14 mouse cellular contexts compared by ENCODE assay signal in the genomic region with DNA sequence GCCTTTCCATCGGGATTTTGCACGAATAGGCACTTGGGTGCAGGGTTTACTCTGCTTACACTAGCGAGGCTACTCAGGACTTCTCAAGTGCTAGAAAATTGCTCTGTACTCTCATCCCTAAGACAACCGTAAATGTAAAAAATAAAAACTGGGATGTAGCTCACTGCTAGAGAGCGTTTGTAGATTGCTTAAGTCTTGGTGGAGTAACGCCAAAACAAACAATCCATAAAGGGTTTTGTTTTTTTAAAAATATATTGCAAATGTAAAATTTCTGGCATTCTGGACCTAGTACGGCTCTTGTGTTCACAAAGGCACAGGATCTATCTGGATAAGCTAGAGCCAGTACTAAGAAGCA. TPM values are rescaled to one million over a fixed set of nuclear protein-coding genes. Genes with fewer than 3 reads are reported as not detected.
DNase-seq lines count a peak whose midpoint lies in the region; ATAC-seq and TF ChIP-seq lines count a peak whose summit lies in the region.
"Had no signal": no experiment of that assay in that cellular context is flagged by ENCODE, and none has a peak within 500 bp of the region (broad histone marks: within the 10 kb centered on the region; RNA-seq: fewer than 3 reads in every experiment).

No protein-coding gene starts in this region.

- H3K9me3 ChIP-seq in intestine, embryonic 16.5 days (ENCODE audit: control insufficient read depth, low read length): no peaks in the 10 kb centered on the region
- no peaks in the 10 kb centered on the region for H3K9me3 ChIP-seq in intestine, embryonic 15.5 days
- H3K9me3 ChIP-seq in megakaryocyte, embryonic 14.5 days: no peaks in the 10 kb centered on the region
- H3K9me3 ChIP-seq in intestine, postnatal 0 days (ENCODE audit: control insufficient read depth): no peaks in the 10 kb centered on the region
- no peaks in the 10 kb centered on the region for H3K9me3 ChIP-seq in stomach, embryonic 16.5 days (replicated peaks; ENCODE audit: control insufficient read depth, low read length)
- H3K9me3 ChIP-seq: stomach, embryonic 15.5 days had no signal

- ATAC-seq in intestine, embryonic 16.5 days: 0 out of 2 replicates have a peak, but pooled peaks have one; percentile 13
- ATAC-seq in intestine, embryonic 15.5 days: no peak
- no peak for ATAC-seq in megakaryocyte, adult 5-6 weeks (ENCODE audit: poor library complexity, severe bottlenecking)
- no peak for ATAC-seq in intestine, postnatal 0 days
- no peak for ATAC-seq in stomach, embryonic 16.5 days (ENCODE audit: insufficient read depth, low FRiP score)

- peak overlapping the region; percentile 64 for H3K4me2 ChIP-seq in intestine, embryonic 16.5 days (ENCODE audit: low read depth, low read length)
- H3K4me2 ChIP-seq in intestine, embryonic 15.5 days (replicated peaks): no peak overlapping the region
- peak overlapping the region; percentile 62; the same call in 1 of the 2 replicates for H3K4me2 ChIP-seq in intestine, postnatal 0 days (replicated peaks; ENCODE audit: low read depth)
- H3K4me2 ChIP-seq in stomach, embryonic 16.5 days (ENCODE audit: low read depth, low read length): peak overlapping the region; percentile 49; the same call in 1 of the 2 replicates

- H3K4me1 ChIP-seq in intestine, embryonic 16.5 days (ENCODE audit: control insufficient read depth, insufficient read depth, low read length): no peaks in the 10 kb centered on the region; the same call in 1 of the 2 replicates
- H3K4me1 ChIP-seq in intestine, embryonic 15.5 days (replicated peaks): 0 out of 2 replicates have a peak, but pooled peaks cover 6% of the 10 kb centered on the region
- peaks cover 8% of the 10 kb centered on the region for H3K4me1 ChIP-seq in megakaryocyte, embryonic 14.5 days
- H3K4me1 ChIP-seq in intestine, postnatal 0 days (replicated peaks; ENCODE audit: control insufficient read depth, insufficient read depth, low read length): no peaks in the 10 kb centered on the region
- H3K4me1 ChIP-seq in stomach, embryonic 16.5 days (ENCODE audit: control insufficient read depth, insufficient read depth, low read length): peaks cover 3% of the 10 kb centered on the region
- H3K4me1 ChIP-seq: stomach, embryonic 15.5 days had no signal

- H3K4me3 ChIP-seq in intestine, embryonic 16.5 days (ENCODE audit: low read length): no peak overlapping the region
- no peak overlapping the region for H3K4me3 ChIP-seq in intestine, embryonic 15.5 days (replicated peaks)
- peak overlapping the region; percentile 92 for H3K4me3 ChIP-seq in megakaryocyte, embryonic 14.5 days (replicated peaks)
- no peak overlapping the region; the same call in 1 of the 2 replicates for H3K4me3 ChIP-seq in intestine, postnatal 0 days (ENCODE audit: low read depth, low read length)
- no peak overlapping the region for H3K4me3 ChIP-seq in stomach, embryonic 16.5 days (replicated peaks; ENCODE audit: low read length)

- TF ChIP-seq CTCF in intestine, postnatal 0 days (IDR thresholded peaks at IDR 0.05; ENCODE audit: low read depth): no peak

- 69% methylated on average over 7 of the region's 7 CpGs for WGBS in intestine, embryonic 16.5 days
- 71% methylated on average over 7 of the region's 7 CpGs for WGBS in intestine, embryonic 15.5 days
- WGBS in intestine, postnatal 0 days: 59% methylated on average over 7 of the region's 7 CpGs
- WGBS in stomach, embryonic 16.5 days: 56% methylated on average over 7 of the region's 7 CpGs

- no peak overlapping the region for H3K27ac ChIP-seq in intestine, embryonic 16.5 days (ENCODE audit: low read length)
- no peak overlapping the region for H3K27ac ChIP-seq in intestine, embryonic 15.5 days
- no peak overlapping the region for H3K27ac ChIP-seq in intestine, postnatal 0 days (ENCODE audit: low read depth, low read length)
- H3K27ac ChIP-seq in stomach, embryonic 16.5 days (ENCODE audit: low read length): no peak overlapping the region
- H3K27ac ChIP-seq: stomach, embryonic 15.5 days had no signal

- DNase-seq in right cerebral cortex, postnatal 14 days: no peak
- DNase-seq in thymus, adult 18-20 months: no peak
- DNase-seq: adrenal gland, adult 2 months; left cerebral cortex, postnatal 4 days had no signal

- H3K36me3 ChIP-seq in intestine, embryonic 16.5 days (ENCODE audit: control insufficient read depth, insufficient read depth, low read length): no peaks in the 10 kb centered on the region
- no peaks in the 10 kb centered on the region for H3K36me3 ChIP-seq in intestine, embryonic 15.5 days
- no peaks in the 10 kb centered on the region for H3K36me3 ChIP-seq in megakaryocyte, embryonic 14.5 days (replicated peaks; ENCODE audit: low read length)
- H3K36me3 ChIP-seq in intestine, postnatal 0 days (ENCODE audit: control insufficient read depth, insufficient read depth): no peaks in the 10 kb centered on the region
- no peaks in the 10 kb centered on the region; the same call in 1 of the 2 replicates for H3K36me3 ChIP-seq in stomach, embryonic 16.5 days (ENCODE audit: control insufficient read depth, insufficient read depth, low read length)
- H3K36me3 ChIP-seq: stomach, embryonic 15.5 days had no signal

- no peak overlapping the region for H3K9ac ChIP-seq in intestine, embryonic 16.5 days (ENCODE audit: low read depth, low read length)
- H3K9ac ChIP-seq in intestine, embryonic 15.5 days: no peak overlapping the region
- H3K9ac ChIP-seq in intestine, postnatal 0 days (ENCODE audit: low read depth, low read length): no peak overlapping the region
- H3K9ac ChIP-seq in stomach, embryonic 16.5 days (ENCODE audit: low read length): no peak overlapping the region
- H3K9ac ChIP-seq: stomach, embryonic 15.5 days had no signal

- 0 out of 2 replicates have a peak, but pooled peaks cover 3% of the 10 kb centered on the region for H3K27me3 ChIP-seq in intestine, embryonic 16.5 days (replicated peaks; ENCODE audit: control insufficient read depth, insufficient read depth, low read length)
- 0 out of 2 replicates have a peak, but pooled peaks cover 4% of the 10 kb centered on the region for H3K27me3 ChIP-seq in intestine, embryonic 15.5 days (replicated peaks)
- peaks cover 4% of the 10 kb centered on the region for H3K27me3 ChIP-seq in megakaryocyte, embryonic 14.5 days (replicated peaks)
- H3K27me3 ChIP-seq in intestine, postnatal 0 days (replicated peaks; ENCODE audit: control insufficient read depth, insufficient read depth, low read length): peaks cover 5% of the 10 kb centered on the region; the same call in 1 of the 2 replicates
- H3K27me3 ChIP-seq in stomach, embryonic 16.5 days (ENCODE audit: control insufficient read depth, insufficient read depth, low read length): no peaks in the 10 kb centered on the region
- H3K27me3 ChIP-seq: stomach, embryonic 15.5 days had no signal

RNA-seq across cellular contexts. Expression of a gene that starts 17.1 kb away (rescaled TPM):
- 6.7 and 7.3 TPM in 2 replicates for polyA plus RNA-seq in intestine, embryonic 16.5 days (2015; fragmentation: Nextera tagmentation; extraction: Ambion mirVana)
- polyA plus RNA-seq in intestine, embryonic 15.5 days (2015; fragmentation: Nextera tagmentation; extraction: Ambion mirVana): 8.2 and 8.5 TPM in 2 replicates
- not detected in 2 replicates for polyA plus RNA-seq in megakaryocyte, embryonic 14.5 days (2012; ENCODE audit: insufficient read depth, low replicate concordance)
- total RNA-seq in megakaryocyte, adult 5-6 weeks (2015): 0.21 and 0.87 TPM in 2 replicates
- 0.95 and 2.0 TPM in 2 replicates for total RNA-seq in megakaryocyte, adult 5-6 weeks (2017)
- polyA plus RNA-seq in intestine, postnatal 0 days (2015; fragmentation: Nextera tagmentation; extraction: Ambion mirVana): 4.3 and 4.6 TPM in 2 replicates
- polyA plus RNA-seq in stomach, embryonic 16.5 days (2015; fragmentation: Nextera tagmentation; extraction: Ambion mirVana): 14.1 and 14.6 TPM in 2 replicates

RNA-seq across cellular contexts. Expression of a gene that starts 49.0 kb away (rescaled TPM):
- 36.9 and 49.5 TPM in 2 replicates for polyA plus RNA-seq in intestine, embryonic 16.5 days (2015; fragmentation: Nextera tagmentation; extraction: Ambion mirVana)
- 22.0 and 24.0 TPM in 2 replicates for polyA plus RNA-seq in intestine, embryonic 15.5 days (2015; fragmentation: Nextera tagmentation; extraction: Ambion mirVana)
- polyA plus RNA-seq in megakaryocyte, embryonic 14.5 days (2012; ENCODE audit: insufficient read depth, low replicate concordance): not detected in 2 replicates
- not detected in 2 replicates for total RNA-seq in megakaryocyte, adult 5-6 weeks (2015)
- not detected in 2 replicates for total RNA-seq in megakaryocyte, adult 5-6 weeks (2017)
- 76.5 and 78.0 TPM in 2 replicates for polyA plus RNA-seq in intestine, postnatal 0 days (2015; fragmentation: Nextera tagmentation; extraction: Ambion mirVana)
- 4.7 and 6.1 TPM in 2 replicates for polyA plus RNA-seq in stomach, embryonic 16.5 days (2015; fragmentation: Nextera tagmentation; extraction: Ambion mirVana)
- total RNA-seq: granulocyte monocyte progenitor cell, adult 5-6 weeks; left cerebral cortex, postnatal 4 days had no signal
- polyA plus RNA-seq: adrenal gland, adult 2 months; CD4-positive, CD25-positive, alpha-beta regulatory T cell, adult 4 months; hindbrain, embryonic 11.5 days had no signal
